Mouse (Mus musculus) inflammation-experienced regulatory T-cells (primary cell): ENCODE results near the gene Ltbp2. TPM values are rescaled to one million over a fixed set of nuclear protein-coding genes. Genes with fewer than 3 reads are reported as not detected.

Experiments used
- polyA plus RNA-seq, 2 experiments: library from polyadenylated mRNA; unstranded; fragments of 100-300 nt; shearing (Covaris generic); gene quantifications; one replicate each; pipeline ENCODE4 v1.2.1; 2017

Ltbp2 gene
- under 1 TPM in 1 of 2 experiments, not detected in 1; 0.20 TPM for polyA plus RNA-seq

GRCm38 (mm10) chr12:84876481-84877121 lies at the start of gene Ltbp2:
Gene Ltbp2, minus strand, starts transcription at chr12:84876532.

DNA sequence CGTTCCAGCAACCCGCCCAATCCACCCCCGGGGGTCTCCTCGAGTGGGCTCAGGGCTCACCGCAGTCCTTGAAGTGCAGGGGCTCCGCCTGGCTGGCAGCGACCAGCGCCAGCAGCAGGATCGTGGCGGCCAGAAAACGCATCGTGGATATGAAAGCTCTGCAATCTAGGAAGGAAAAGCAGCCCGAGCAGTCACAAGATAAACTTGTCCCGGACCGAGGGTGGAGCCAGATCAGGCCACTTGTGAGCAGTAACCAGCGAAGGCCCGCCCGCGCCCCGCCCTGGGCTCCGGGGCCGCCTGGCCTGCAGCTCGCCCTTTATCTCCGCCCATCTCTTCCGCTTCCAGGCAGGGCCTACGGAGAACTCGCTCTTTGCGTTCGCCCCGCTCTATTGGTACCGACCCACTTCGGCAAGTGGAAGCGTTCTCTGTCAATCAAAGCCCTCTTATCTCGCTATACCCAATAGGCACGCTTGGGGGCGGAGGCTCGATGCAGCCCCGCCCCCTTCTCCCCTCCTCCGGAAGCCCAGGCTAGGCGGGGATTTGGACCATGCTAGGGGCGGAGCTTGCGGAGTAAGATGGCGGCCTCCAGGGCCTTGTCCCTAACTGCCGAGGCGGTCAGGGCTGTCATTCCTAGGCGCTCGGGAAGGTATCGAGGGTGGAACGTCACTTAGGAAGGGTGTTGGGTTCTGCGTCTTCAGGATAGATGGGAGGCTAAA lies 103.4 kb downstream of the Ltbp2 start, which contains the start of the genes Npc2 and Isca2:
Gene Npc2, minus strand, starts transcription at position 427 of the 716 bp plus-strand sequence.
Gene Isca2, plus strand, starts transcription at position 526 of the 716 bp plus-strand sequence.

Other genes with a start within 250 kb of the Ltbp2 start
- gene Vrtn, start 235.5 kb downstream of the Ltbp2 start, polyA plus RNA-seq = under 1 TPM; 0.13 to 0.15 TPM
- gene Syndig1l, start 177.7 kb downstream of the Ltbp2 start, polyA plus RNA-seq = under 1 TPM in 1 of 2 experiments, not detected in 1; 0.81 TPM
- gene Npc2, start 103.4 kb downstream of the Ltbp2 start, polyA plus RNA-seq = 100 to 1,000 TPM in 1 of 2 experiments, 10 to 100 TPM in 1; 91.1 to 104 TPM
- gene Isca2, start 103.3 kb downstream of the Ltbp2 start, polyA plus RNA-seq = 100 to 1,000 TPM in 1 of 2 experiments, 10 to 100 TPM in 1; 97.4 to 126 TPM
- 100 to 1,000 TPM; 117 to 119 TPM for gene Fcf1, start 94.4 kb upstream of the Ltbp2 start, polyA plus RNA-seq
- 10 to 100 TPM; 39.3 to 42.5 TPM for gene Arel1, start 94.4 kb upstream of the Ltbp2 start, polyA plus RNA-seq
- gene Ylpm1, start 119.8 kb upstream of the Ltbp2 start, polyA plus RNA-seq = 10 to 100 TPM; 26.3 to 34.8 TPM
- 1 to 10 TPM; 4.9 to 6.6 TPM for gene Prox2, start 234.2 kb upstream of the Ltbp2 start, polyA plus RNA-seq
- 100 to 1,000 TPM in 1 of 2 experiments, 10 to 100 TPM in 1; 96.3 to 110 TPM for gene Dlst, start 234.3 kb upstream of the Ltbp2 start, polyA plus RNA-seq